ENCODE assay signal across 12 mouse cellular contexts in the genomic region with DNA sequence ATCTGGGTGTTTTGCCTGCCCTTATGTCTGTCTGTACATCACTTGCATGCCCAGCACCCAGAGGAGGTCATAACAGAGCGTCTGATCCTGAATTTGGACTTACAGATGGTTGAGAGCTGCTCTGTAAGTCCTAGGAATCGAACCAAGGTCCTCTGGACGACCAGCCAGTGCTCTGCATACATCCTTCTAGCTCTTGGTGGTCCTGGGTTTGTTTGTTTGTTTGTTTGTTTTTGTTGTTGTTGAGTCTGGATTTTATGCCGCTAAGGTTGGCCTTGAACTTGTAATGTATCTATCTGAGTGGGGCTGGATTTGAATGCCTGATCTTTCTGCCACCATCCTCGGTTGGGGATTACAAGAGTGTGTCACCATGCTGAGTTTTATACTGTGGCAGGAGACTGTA. TPM values are rescaled to one million over a fixed set of nuclear protein-coding genes. Genes with fewer than 3 reads are reported as not detected.
DNase-seq lines count a peak whose midpoint lies in the region; ATAC-seq and TF ChIP-seq lines count a peak whose summit lies in the region.
"Had no signal": no experiment of that assay in that cellular context is flagged by ENCODE, and none has a peak within 500 bp of the region (broad histone marks: within the 10 kb centered on the region; RNA-seq: fewer than 3 reads in every experiment).

No protein-coding gene starts in this region.

- no peaks in the 10 kb centered on the region for H3K27me3 ChIP-seq in lung, postnatal 0 days (replicated peaks; ENCODE audit: insufficient read depth, low read length)
- H3K27me3 ChIP-seq in hindbrain, embryonic 15.5 days, result no peaks in the 10 kb centered on the region
- no peaks in the 10 kb centered on the region for H3K27me3 ChIP-seq in neural tube, embryonic 14.5 days (ENCODE audit: control insufficient read depth, insufficient read depth, low read length)
- H3K27me3 ChIP-seq: Patski had no signal

- no peak overlapping the region for H3K4me2 ChIP-seq in lung, postnatal 0 days (replicated peaks; ENCODE audit: low read depth, low read length)
- H3K4me2 ChIP-seq in hindbrain, embryonic 15.5 days, result peak overlapping the region; percentile 56
- no peak overlapping the region for H3K4me2 ChIP-seq in neural tube, embryonic 14.5 days (ENCODE audit: low read depth, low read length)

- H3K4me3 ChIP-seq in lung, postnatal 0 days (ENCODE audit: low read depth, low read length), result no peak overlapping the region
- H3K4me3 ChIP-seq in hindbrain, embryonic 15.5 days, result no peak overlapping the region
- H3K4me3 ChIP-seq in neural tube, embryonic 14.5 days (ENCODE audit: low read depth, low read length), result no peak overlapping the region

- WGBS in lung, postnatal 0 days, result 72% methylated on average over 5 of the region's 5 CpGs
- 83% methylated on average over 5 of the region's 5 CpGs for WGBS in hindbrain, embryonic 15.5 days
- 87% methylated on average over 5 of the region's 5 CpGs for WGBS in neural tube, embryonic 14.5 days

- no peaks in the 10 kb centered on the region for H3K4me1 ChIP-seq in lung, postnatal 0 days (ENCODE audit: insufficient read depth, low read depth, low read length)
- peaks cover 18% of the 10 kb centered on the region for H3K4me1 ChIP-seq in hindbrain, embryonic 15.5 days (replicated peaks)
- H3K4me1 ChIP-seq in neural tube, embryonic 14.5 days (ENCODE audit: control insufficient read depth, insufficient read depth, low read length), result peaks cover 9% of the 10 kb centered on the region

- no peaks in the 10 kb centered on the region for H3K9me3 ChIP-seq in lung, postnatal 0 days (ENCODE audit: low read length)
- H3K9me3 ChIP-seq in hindbrain, embryonic 15.5 days, result no peaks in the 10 kb centered on the region
- H3K9me3 ChIP-seq in neural tube, embryonic 14.5 days (ENCODE audit: control insufficient read depth, low read length), result no peaks in the 10 kb centered on the region

- peak; percentile 83 for DNase-seq in heart, adult 11 months
- no peak for DNase-seq in heart, adult 9 months (ENCODE audit: low spot score in 2 of 2)
- no peak for DNase-seq in lung, postnatal 0 days (ENCODE audit: low spot score)
- DNase-seq in lung, adult 18-20 months, result no peak
- DNase-seq in kidney, postnatal 4 days, result no peak
- DNase-seq: adrenal gland, postnatal 14 days; B cell, adult 2 months; cerebellum, adult 9-10 months had no signal

- no peak for TF ChIP-seq EP300 in lung, postnatal 0 days (IDR thresholded peaks at IDR 0.05)

- no peak overlapping the region for H3K9ac ChIP-seq in lung, postnatal 0 days (replicated peaks; ENCODE audit: low read depth)
- 0 out of 2 replicates have a peak overlapping the region, but pooled peaks have one; percentile 55 for H3K9ac ChIP-seq in hindbrain, embryonic 15.5 days
- H3K9ac ChIP-seq in neural tube, embryonic 14.5 days (replicated peaks; ENCODE audit: low read depth, low read length), result no peak overlapping the region

- ATAC-seq in lung, postnatal 0 days, result no peak
- no peak for ATAC-seq in hindbrain, embryonic 15.5 days (ENCODE audit: low FRiP score, low read depth)
- no peak for ATAC-seq in neural tube, embryonic 14.5 days (ENCODE audit: low read depth)
- no peak for ATAC-seq in megakaryocyte-erythroid progenitor cell, adult 5-6 weeks (replicated peaks; ENCODE audit: low FRiP score, low TSS enrichment, poor library complexity, severe bottlenecking)
- ATAC-seq: Patski had no signal

- TF ChIP-seq CTCF in lung, postnatal 0 days (IDR thresholded peaks at IDR 0.05), result no peak

- H3K27ac ChIP-seq in lung, postnatal 0 days (ENCODE audit: low read length), result peak overlapping the region; percentile 38; the same call in 1 of the 2 replicates
- peak overlapping the region; percentile 94 for H3K27ac ChIP-seq in hindbrain, embryonic 15.5 days (replicated peaks)
- peak overlapping the region; percentile 94; the same call in 1 of the 2 replicates for H3K27ac ChIP-seq in neural tube, embryonic 14.5 days (ENCODE audit: low read depth, low read length)

- H3K36me3 ChIP-seq in lung, postnatal 0 days (ENCODE audit: insufficient read depth, low read length), result no peaks in the 10 kb centered on the region
- no peaks in the 10 kb centered on the region for H3K36me3 ChIP-seq in hindbrain, embryonic 15.5 days
- no peaks in the 10 kb centered on the region for H3K36me3 ChIP-seq in neural tube, embryonic 14.5 days (ENCODE audit: control insufficient read depth, insufficient read depth, low read length)

RNA-seq across cellular contexts. Expression of gene Klhdc10, which starts 1.5 kb away (rescaled TPM):
- 7.9 and 8.9 TPM in 2 replicates for polyA plus RNA-seq in lung, postnatal 0 days (2015; fragmentation: Nextera tagmentation; extraction: Ambion mirVana)
- polyA plus RNA-seq in hindbrain, embryonic 15.5 days (2015; fragmentation: Nextera tagmentation; extraction: Ambion mirVana), result 34.4 and 36.9 TPM in 2 replicates
- 47.5 and 49.7 TPM in 2 replicates for polyA plus RNA-seq in neural tube, embryonic 14.5 days (2014; fragmentation: Nextera tagmentation; extraction: Ambion mirVana)
- 27.3 and 29.0 TPM in 2 replicates for total RNA-seq in megakaryocyte-erythroid progenitor cell, adult 5-6 weeks (2014; fragmentation: Nextera tagmentation)
- 45.0 and 48.6 TPM in 2 replicates for total RNA-seq in megakaryocyte-erythroid progenitor cell, adult 5-6 weeks (2017)

RNA-seq across cellular contexts. Expression of gene Zc3hc1, which starts 9.3 kb away (rescaled TPM):
- polyA plus RNA-seq in lung, postnatal 0 days (2015; fragmentation: Nextera tagmentation; extraction: Ambion mirVana), result 22.9 and 23.6 TPM in 2 replicates
- 61.1 and 61.3 TPM in 2 replicates for polyA plus RNA-seq in hindbrain, embryonic 15.5 days (2015; fragmentation: Nextera tagmentation; extraction: Ambion mirVana)
- 62.3 and 66.9 TPM in 2 replicates for polyA plus RNA-seq in neural tube, embryonic 14.5 days (2014; fragmentation: Nextera tagmentation; extraction: Ambion mirVana)
- 28.3 and 46.1 TPM in 2 replicates for total RNA-seq in megakaryocyte-erythroid progenitor cell, adult 5-6 weeks (2014; fragmentation: Nextera tagmentation)
- total RNA-seq in megakaryocyte-erythroid progenitor cell, adult 5-6 weeks (2017), result 41.6 and 50.0 TPM in 2 replicates

Comparison
In these comparisons a context has a peak if more than half of its experiments do, and no peak if none do; other contexts are left out.
1. H3K27ac ChIP-seq: peak in every context shown above with its lines; median percentile 94 in hindbrain, embryonic 15.5 days; 94 in neural tube, embryonic 14.5 days; 38 in lung, postnatal 0 days.